Mouse (Mus musculus) heart, adult 2 months (tissue): Measurements from ENCODE around the gene Kazald1. TPM values are rescaled to one million over a fixed set of nuclear protein-coding genes. Genes with fewer than 3 reads are reported as not detected.

Experiments used
- DNase-seq, 2 experiments: peaks; one replicate each; pipeline ENCODE4 v3.0.0; 2021
- H3K27ac ChIP-seq: fragments of 200-600 bp; 2 replicates; pipeline ENCODE4 v1.8.1; 2022
- H3K27me3 ChIP-seq: fragments of 200-500 bp; 2 replicates; pipeline ENCODE4 v1.6.1; 2012; ENCODE audit warnings: mild to moderate bottlenecking, low read length, inconsistent platforms, mixed read lengths; ENCODE audit not compliant: control insufficient read depth, insufficient read depth
- H3K36me3 ChIP-seq: fragments of 200-500 bp; 2 replicates; pipeline ENCODE4 v1.6.1; 2012; ENCODE audit warnings: low read length, inconsistent platforms; ENCODE audit not compliant: control insufficient read depth, insufficient read depth
- H3K4me1 ChIP-seq: fragments of 200-500 bp; 2 replicates; pipeline ENCODE4 v1.6.1; 2011; ENCODE audit warnings: low read length; ENCODE audit not compliant: control insufficient read depth, insufficient read depth
- H3K4me3 ChIP-seq: fragments of 200-600 bp; 2 replicates; pipeline ENCODE4 v1.8.1; 2022
- H3K79me2 ChIP-seq: fragments of 200-500 bp; replicated peaks from 2 replicates; pipeline ENCODE4 v1.6.1; 2012; ENCODE audit warnings: mild to moderate bottlenecking, inconsistent platforms, low read length, moderate library complexity, mixed read lengths; ENCODE audit not compliant: control insufficient read depth, insufficient read depth
- H3K9ac ChIP-seq: fragments of 200-500 bp; 2 replicates; pipeline ENCODE4 v1.6.1; 2012; ENCODE audit warnings: low read depth, mild to moderate bottlenecking, control low read depth, inconsistent platforms, low read length, mixed read lengths
- CTCF ChIP-seq: fragments of 200-600 bp; IDR thresholded peaks from 2 replicates; pipeline ENCODE4 v1.8.1; 2022; ENCODE audit warnings: antibody characterized with exemption, mild to moderate bottlenecking, moderate library complexity
- EP300 ChIP-seq: fragments of 200-500 bp; IDR thresholded peaks from 2 replicates; pipeline ENCODE4 v1.6.1; 2011; ENCODE audit warnings: low read depth, low read length, control low read depth; ENCODE audit not compliant: insufficient read depth
- POLR2A ChIP-seq: fragments of 200-500 bp; IDR thresholded peaks from 2 replicates; pipeline ENCODE4 v1.6.1; 2011; ENCODE audit warnings: mild to moderate bottlenecking, low read depth, low read length, control low read depth; ENCODE audit not compliant: insufficient read depth
- WGBS: fragments of 180-500 bp; shearing (Covaris S2); methylation state at CpG from one replicate; pipeline ENCODE4 v1.1.7; 2018; 5-methylcytosine and 5-hydroxymethylcytosine counted together
- intact Hi-C: fragments of 180-260 bp; cut with DNase I; formaldehyde crosslinking; loops from one replicate; pipeline ENCODE4 v1.15.1; 2025
- polyA plus RNA-seq: library from polyadenylated mRNA; depleted of rRNA; stranded (reverse); fragments of >200 nt; gene quantifications from 2 replicates; pipeline ENCODE4 v1.2.3, GENCODE M21; 2012
- total RNA-seq, 2 experiments: library from RNA; stranded (reverse); gene quantifications; 2 replicates each; pipeline ENCODE4 v1.2.3; 2021

Gene Kazald1
- total and polyA plus RNA-seq, 3 experiments, result 3.6 to 4.6 (median 3.9) TPM

GRCm38 (mm10) chr19:45067758-45068510 lies 7.1 kb upstream of the Kazald1 start:
- TF ChIP-seq EP300 (no peak), CTCF (no peak), POLR2A (no peak)
- WGBS, result 71% methylated on average over 7 of the region's 7 CpGs
- H3K4me3 ChIP-seq, result no peak overlapping the region
- no peak for DNase-seq
- no peaks in the 10 kb centered on the region for H3K4me1 ChIP-seq
- intact Hi-C loops, result no loop called here
- no peaks in the 10 kb centered on the region for H3K79me2 ChIP-seq
- H3K27ac ChIP-seq, result no peak overlapping the region
- H3K36me3 ChIP-seq, result no peaks in the 10 kb centered on the region
- H3K9ac ChIP-seq, result no peak overlapping the region
- H3K27me3 ChIP-seq, result peaks cover 4% of the 10 kb centered on the region; the same call in 1 of the 2 replicates

GRCm38 (mm10) chr19:45073871-45074542 lies 1.0 kb upstream of the Kazald1 start:
- no peaks in the 10 kb centered on the region for H3K79me2 ChIP-seq
- intact Hi-C loops, result loop anchor here (2.0 kb wide), 2 partner anchors 15 to 87 kb away; no protein-coding TSS in a partner anchor
- H3K4me3 ChIP-seq, result peak overlapping the region; percentile 61
- peaks cover 1% of the 10 kb centered on the region; the same call in 1 of the 2 replicates for H3K27me3 ChIP-seq
- peak; percentile 75 to 88 for DNase-seq
- H3K27ac ChIP-seq, result peak overlapping the region; percentile 100
- H3K9ac ChIP-seq, result no peak overlapping the region
- TF ChIP-seq POLR2A (no peak), EP300 (peak; percentile 48; the same call in 1 of the 2 replicates), CTCF (peak; percentile 80)
- no peaks in the 10 kb centered on the region for H3K36me3 ChIP-seq
- H3K4me1 ChIP-seq, result peaks cover 7% of the 10 kb centered on the region
- 6% methylated on average over 20 of the region's 20 CpGs for WGBS

DNA sequence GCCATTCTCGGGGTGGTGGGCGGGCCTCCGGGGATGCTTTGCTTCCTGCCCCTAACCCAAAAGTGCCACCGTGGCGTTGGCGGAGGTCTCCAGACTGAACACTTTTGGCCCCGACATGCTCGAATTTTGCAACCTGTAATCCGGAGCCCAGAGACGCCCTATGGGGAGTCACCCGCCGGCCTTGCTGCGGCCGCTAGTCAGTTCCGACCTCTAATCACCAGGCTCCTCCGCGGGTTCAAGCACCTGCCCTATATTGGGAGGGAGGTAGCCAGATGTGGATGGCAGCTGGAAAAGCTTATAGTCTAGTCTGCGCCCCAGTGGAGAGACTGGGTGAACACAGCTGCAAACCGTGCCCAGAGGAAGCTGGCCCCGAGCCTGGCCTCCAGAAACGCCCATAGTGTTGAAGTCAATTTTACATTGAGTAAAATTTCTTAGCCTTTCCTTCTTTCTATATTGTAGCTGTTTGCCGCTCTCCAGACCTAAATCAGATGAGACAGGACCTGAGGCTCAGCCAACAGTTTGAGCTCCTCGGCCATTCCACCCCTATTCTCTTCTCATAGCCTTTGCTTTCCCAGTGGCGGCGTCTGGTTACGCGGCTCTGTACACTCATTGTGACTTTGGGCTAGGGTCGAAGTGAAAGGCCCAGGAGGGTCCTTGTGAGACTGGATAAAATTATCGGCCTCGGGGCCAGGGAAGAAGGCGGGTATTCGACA lies 438 bp downstream of the Kazald1 start:
- WGBS, result 3% methylated on average over 32 of the region's 32 CpGs
- intact Hi-C loops, result loop anchor here (2.0 kb wide), 2 partner anchors 17 to 85 kb away; no protein-coding TSS in a partner anchor
- H3K79me2 ChIP-seq, result no peaks in the 10 kb centered on the region
- peak overlapping the region; percentile 100 for H3K27ac ChIP-seq
- peak; percentile 56 to 62 for DNase-seq
- TF ChIP-seq CTCF, result peak; percentile 22; the same call in 1 of the 2 replicates
- no peak for TF ChIP-seq POLR2A
- H3K36me3 ChIP-seq, result no peaks in the 10 kb centered on the region
- H3K9ac ChIP-seq, result peak overlapping the region; percentile 57
- H3K27me3 ChIP-seq, result peaks cover 1% of the 10 kb centered on the region; the same call in 1 of the 2 replicates
- peak overlapping the region; percentile 61 for H3K4me3 ChIP-seq
- peaks cover 9% of the 10 kb centered on the region for H3K4me1 ChIP-seq

GRCm38 (mm10) chr19:45076036-45076575 lies 1.1 kb downstream of the Kazald1 start:
- Histone ChIP-seq H3K4me3 (peak overlapping the region; percentile 61), H3K4me1 (peaks cover 12% of the 10 kb centered on the region), H3K27ac (peak overlapping the region; percentile 100), H3K9ac (peak overlapping the region; percentile 25), H3K27me3 (peaks cover 1% of the 10 kb centered on the region; the same call in 1 of the 2 replicates), H3K36me3 (no peaks in the 10 kb centered on the region), H3K79me2 (no peaks in the 10 kb centered on the region)
- intact Hi-C loops, result no loop called here
- WGBS, result 27% methylated on average over 17 of the region's 17 CpGs
- TF ChIP-seq POLR2A (no peak), CTCF (no peak), EP300 (no peak)
- DNase-seq, result no peak

GRCm38 (mm10) chr19:45076586-45077510 lies 1.8 kb downstream of the Kazald1 start:
- 2% methylated on average over 62 of the region's 62 CpGs for WGBS
- peak overlapping the region; percentile 67 for H3K27ac ChIP-seq

More at GRCm38 (mm10) chr19:45076586-45077510, 1.8 kb downstream of the Kazald1 start:
- Histone ChIP-seq H3K79me2 (no peaks in the 10 kb centered on the region), H3K9ac (peak overlapping the region; percentile 82), H3K36me3 (no peaks in the 10 kb centered on the region), H3K4me1 (peaks cover 12% of the 10 kb centered on the region), H3K27me3 (peaks cover 1% of the 10 kb centered on the region; the same call in 1 of the 2 replicates), H3K4me3 (peak overlapping the region; percentile 42)
- intact Hi-C loops, result no loop called here
- TF ChIP-seq POLR2A (no peak), CTCF (peak; percentile 84)
- DNase-seq, result peak; percentile 81 to 82
